Mouse (Mus musculus): ENCODE measurements around the gene Scand1. TPM values are rescaled to one million over a fixed set of nuclear protein-coding genes. Genes with fewer than 3 reads are reported as not detected.

Gene Scand1
- polyA plus RNA-seq, 1 experiment from 2014 or later: 70.1 TPM

DNA sequence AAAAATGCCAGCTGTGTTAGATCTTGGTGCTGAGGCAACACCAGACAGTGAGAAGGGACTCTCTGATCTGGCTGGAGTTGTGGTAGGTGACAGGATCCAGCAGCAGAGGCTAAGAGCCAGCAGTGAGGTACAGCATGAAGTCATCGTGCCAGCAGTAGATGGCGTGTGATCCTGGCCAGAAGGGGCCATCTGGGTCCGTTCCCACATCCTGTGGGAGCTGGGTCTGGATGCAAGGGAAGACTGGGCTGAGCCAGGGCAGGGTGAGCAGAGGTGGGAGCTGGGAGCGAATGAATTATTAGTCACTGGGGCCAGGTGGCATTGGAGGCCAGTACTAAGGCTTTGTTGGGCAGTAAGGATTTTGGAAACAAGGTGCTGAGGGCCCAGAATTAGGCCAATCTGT is 31.3 kb downstream of the Scand1 start:
- Histone ChIP-seq H3K27ac (replicated peaks; ENCODE audit: low read depth, low read length) (no peak overlapping the region), H3K9me3 (ENCODE audit: control insufficient read depth, low read length) (no peaks in the 10 kb centered on the region), H3K36me3 (ENCODE audit: control insufficient read depth, insufficient read depth, low read length) (peaks cover 3% of the 10 kb centered on the region; the same call in 1 of the 2 replicates), H3K27me3 (ENCODE audit: control insufficient read depth, insufficient read depth, low read length) (no peaks in the 10 kb centered on the region), H3K4me1 (ENCODE audit: control insufficient read depth, insufficient read depth, low read length) (no peaks in the 10 kb centered on the region), H3K9ac (ENCODE audit: low read length) (no peak overlapping the region), H3K4me2 (ENCODE audit: low read depth, severe bottlenecking) (no peak overlapping the region), H3K4me3 (ENCODE audit: low read depth, low read length) (no peak overlapping the region)
- no peak for DNase-seq (ENCODE audit: low spot score)
- no peak for ATAC-seq (ENCODE audit: insufficient number of reproducible peaks, low FRiP score, low TSS enrichment, low read depth)
- 77% methylated on average over 4 of the region's 4 CpGs for WGBS

DNA sequence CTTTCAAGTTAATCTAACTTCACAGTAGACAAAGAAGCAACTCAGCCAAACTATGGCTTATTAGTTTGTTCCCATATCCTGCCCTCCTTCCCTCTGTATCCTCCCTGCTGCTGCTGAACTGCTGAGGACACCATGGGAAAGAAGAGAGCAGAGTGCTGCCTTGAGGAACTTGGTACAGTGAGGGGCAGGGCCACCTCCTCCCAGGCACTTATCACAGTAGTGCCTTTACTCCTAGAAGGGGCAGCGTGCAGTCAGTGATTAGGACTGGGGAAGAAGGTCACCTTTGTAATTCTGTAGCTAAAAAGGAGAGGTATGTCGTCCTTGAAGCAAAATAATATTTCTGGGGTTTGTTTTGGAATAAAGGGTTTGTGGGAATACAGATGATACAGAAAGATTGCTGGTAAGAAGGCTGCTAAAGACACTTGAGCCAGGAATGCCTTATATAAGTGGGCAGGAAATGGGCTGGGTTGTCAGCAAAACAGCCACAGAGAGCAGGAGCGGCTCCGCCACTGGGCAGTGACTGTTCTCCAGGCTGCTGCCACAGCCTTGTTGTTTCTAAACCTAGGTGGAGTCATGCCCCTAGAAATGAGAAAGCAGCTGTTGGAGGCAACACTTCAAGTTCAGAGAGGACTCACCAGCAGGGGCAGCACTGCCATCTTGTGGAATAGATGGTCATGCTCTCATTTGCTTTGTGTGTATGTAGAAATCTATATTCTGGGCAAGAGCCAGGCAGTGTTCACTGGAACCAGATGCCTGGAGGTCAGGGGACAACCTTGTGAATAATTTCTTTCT is 34.1 kb downstream of the Scand1 start:
- 62% methylated on average over 4 of the region's 4 CpGs for WGBS
- Histone ChIP-seq H3K4me2 (ENCODE audit: low read depth, severe bottlenecking) (no peak overlapping the region), H3K27ac (replicated peaks; ENCODE audit: low read depth, low read length) (no peak overlapping the region), H3K36me3 (ENCODE audit: control insufficient read depth, insufficient read depth, low read length) (peaks cover 3% of the 10 kb centered on the region), H3K4me3 (ENCODE audit: low read depth, low read length) (no peak overlapping the region), H3K4me1 (ENCODE audit: control insufficient read depth, insufficient read depth, low read length) (no peaks in the 10 kb centered on the region), H3K27me3 (ENCODE audit: control insufficient read depth, insufficient read depth, low read length) (no peaks in the 10 kb centered on the region), H3K9me3 (ENCODE audit: control insufficient read depth, low read length) (no peaks in the 10 kb centered on the region), H3K9ac (ENCODE audit: low read length) (no peak overlapping the region; the same call in 1 of the 2 replicates)
- peak; percentile 84 for DNase-seq (ENCODE audit: low spot score)
- ATAC-seq (ENCODE audit: insufficient number of reproducible peaks, low FRiP score, low TSS enrichment, low read depth): peak; percentile 57; the same call in 1 of the 2 replicates

DNA sequence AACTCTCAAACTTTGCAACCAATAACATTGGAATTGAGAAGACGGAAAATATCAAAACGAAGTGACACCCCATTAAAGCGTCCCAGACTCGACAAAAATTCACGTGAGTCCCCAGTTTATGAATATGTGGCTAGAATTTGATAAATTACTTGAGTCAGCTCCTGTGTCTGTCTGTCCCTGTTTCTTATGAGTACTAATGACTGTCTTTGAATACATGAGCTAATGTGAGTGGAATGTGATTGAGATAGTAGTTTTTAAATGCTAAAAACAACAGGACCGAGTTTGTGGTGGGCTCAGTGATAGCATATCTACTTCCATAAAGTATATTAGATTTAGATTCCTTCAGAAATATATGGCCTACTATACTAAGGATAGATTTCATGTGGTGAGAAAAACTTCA is 40.0 kb downstream of the Scand1 start:
- ATAC-seq (ENCODE audit: insufficient number of reproducible peaks, low FRiP score, low TSS enrichment, low read depth) (no peak), DNase-seq (ENCODE audit: low spot score) (no peak)
- Histone ChIP-seq H3K4me1 (ENCODE audit: control insufficient read depth, insufficient read depth, low read length) (no peaks in the 10 kb centered on the region), H3K9me3 (ENCODE audit: control insufficient read depth, low read length) (no peaks in the 10 kb centered on the region), H3K36me3 (ENCODE audit: control insufficient read depth, insufficient read depth, low read length) (peaks cover 2% of the 10 kb centered on the region; the same call in 1 of the 2 replicates), H3K9ac (ENCODE audit: low read length) (no peak overlapping the region), H3K4me2 (ENCODE audit: low read depth, severe bottlenecking) (no peak overlapping the region), H3K27ac (replicated peaks; ENCODE audit: low read depth, low read length) (no peak overlapping the region), H3K4me3 (ENCODE audit: low read depth, low read length) (no peak overlapping the region), H3K27me3 (ENCODE audit: control insufficient read depth, insufficient read depth, low read length) (no peaks in the 10 kb centered on the region)
- WGBS: 96% methylated on average over 6 of the region's 6 CpGs

DNA sequence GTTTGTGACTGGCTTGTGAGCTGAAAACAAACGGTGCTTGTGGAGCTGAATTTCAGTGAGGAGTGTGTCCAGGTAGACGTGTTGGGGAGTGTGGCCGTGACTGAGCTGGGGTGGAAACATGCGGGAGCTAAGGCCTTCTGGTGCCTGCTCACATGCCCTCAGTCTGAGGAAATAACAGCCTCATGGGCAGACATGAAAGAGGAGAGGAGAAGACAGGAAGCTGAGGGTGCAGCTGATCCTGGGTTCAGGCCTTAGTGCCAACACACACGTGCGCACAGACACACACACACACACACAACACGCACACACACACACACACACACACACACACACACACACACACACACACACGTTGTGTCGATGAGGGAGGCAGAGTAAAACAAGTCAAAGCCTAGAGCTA is 44.9 kb downstream of the Scand1 start:
- DNase-seq (ENCODE audit: low spot score): no peak
- Histone ChIP-seq H3K9me3 (ENCODE audit: control insufficient read depth, low read length) (no peaks in the 10 kb centered on the region), H3K4me3 (ENCODE audit: low read depth, low read length) (no peak overlapping the region), H3K27me3 (ENCODE audit: control insufficient read depth, insufficient read depth, low read length) (no peaks in the 10 kb centered on the region), H3K4me1 (ENCODE audit: control insufficient read depth, insufficient read depth, low read length) (no peaks in the 10 kb centered on the region), H3K9ac (ENCODE audit: low read length) (no peak overlapping the region), H3K4me2 (ENCODE audit: low read depth, severe bottlenecking) (no peak overlapping the region), H3K36me3 (ENCODE audit: control insufficient read depth, insufficient read depth, low read length) (peaks cover 2% of the 10 kb centered on the region; the same call in 1 of the 2 replicates), H3K27ac (replicated peaks; ENCODE audit: low read depth, low read length) (no peak overlapping the region)
- ATAC-seq (ENCODE audit: insufficient number of reproducible peaks, low FRiP score, low TSS enrichment, low read depth): no peak
- 96% methylated on average over 9 of the region's 9 CpGs for WGBS

DNA sequence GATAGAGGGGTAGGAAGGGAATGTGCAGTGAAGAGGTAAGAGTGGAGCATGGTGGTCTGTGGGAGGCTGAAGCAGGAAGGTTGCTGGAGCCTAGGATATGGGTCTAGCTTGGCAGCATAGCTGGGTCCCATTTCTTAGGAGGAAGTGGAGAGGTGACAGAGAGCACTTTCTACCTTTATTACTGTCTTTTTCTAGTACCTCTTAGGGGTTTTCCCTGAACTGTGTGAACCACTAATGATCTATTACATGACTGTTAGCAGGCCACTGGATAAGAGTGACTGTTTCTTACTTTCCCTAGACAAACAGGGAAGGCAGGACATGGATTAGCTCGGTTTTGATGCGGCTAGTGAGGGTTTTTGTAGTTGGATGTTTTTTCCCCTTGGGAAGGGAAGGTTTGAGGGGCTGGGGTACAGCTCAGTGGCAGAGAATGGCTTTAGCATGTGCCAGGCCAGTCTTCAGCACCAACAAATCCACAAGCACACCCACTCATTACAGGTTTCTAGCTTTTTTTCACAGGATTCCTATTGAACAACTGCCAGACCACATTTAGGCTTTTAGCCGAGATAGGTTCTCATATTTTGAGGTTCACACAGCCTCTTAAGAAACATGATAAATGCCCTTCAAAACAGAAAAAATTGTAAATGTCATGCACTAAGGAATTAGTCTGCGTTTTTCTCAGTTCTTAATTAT is 49.2 kb downstream of the Scand1 start:
- ATAC-seq (ENCODE audit: insufficient number of reproducible peaks, low FRiP score, low TSS enrichment, low read depth): no peak
- Histone ChIP-seq H3K4me2 (ENCODE audit: low read depth, severe bottlenecking) (no peak overlapping the region; the same call in 1 of the 2 replicates), H3K9ac (ENCODE audit: low read length) (no peak overlapping the region), H3K9me3 (ENCODE audit: control insufficient read depth, low read length) (no peaks in the 10 kb centered on the region), H3K27me3 (ENCODE audit: control insufficient read depth, insufficient read depth, low read length) (no peaks in the 10 kb centered on the region), H3K4me1 (ENCODE audit: control insufficient read depth, insufficient read depth, low read length) (no peaks in the 10 kb centered on the region), H3K27ac (replicated peaks; ENCODE audit: low read depth, low read length) (no peak overlapping the region), H3K36me3 (ENCODE audit: control insufficient read depth, insufficient read depth, low read length) (peaks cover 4% of the 10 kb centered on the region; the same call in 1 of the 2 replicates), H3K4me3 (ENCODE audit: low read depth, low read length) (no peak overlapping the region)
- 86% methylated on average over 4 of the region's 4 CpGs for WGBS
- DNase-seq (ENCODE audit: low spot score): no peak

Small RNA genes lying within 50 kb of the gene (microRNA-seq; reads per million reads assigned to microRNA genes)
- gene Gm22759: not detected

Other genes with a start within 250 kb of the Scand1 start
- gene Spag4, start 247.5 kb downstream of the Scand1 start, polyA plus RNA-seq (2014; fragmentation: Nextera tagmentation; extraction: Ambion mirVana): 3.7 and 3.9 TPM in 2 replicates
- 61.4 and 61.9 TPM in 2 replicates for gene Cpne1, start 200.7 kb downstream of the Scand1 start, polyA plus RNA-seq (2014; fragmentation: Nextera tagmentation; extraction: Ambion mirVana)
- gene Rbm12, start 200.7 kb downstream of the Scand1 start, polyA plus RNA-seq (2014; fragmentation: Nextera tagmentation; extraction: Ambion mirVana): 42.9 and 51.1 TPM in 2 replicates
- gene Gm28036, start 185.6 kb downstream of the Scand1 start, polyA plus RNA-seq (2014; fragmentation: Nextera tagmentation; extraction: Ambion mirVana): 20.5 and 21.9 TPM in 2 replicates
- 408 and 417 TPM in 2 replicates for gene Romo1, start 168.7 kb downstream of the Scand1 start, polyA plus RNA-seq (2014; fragmentation: Nextera tagmentation; extraction: Ambion mirVana)
- gene Nfs1, start 168.5 kb downstream of the Scand1 start, polyA plus RNA-seq (2014; fragmentation: Nextera tagmentation; extraction: Ambion mirVana): 33.0 and 34.9 TPM in 2 replicates
- 723 and 726 TPM in 2 replicates for gene Rbm39, start 132.5 kb downstream of the Scand1 start, polyA plus RNA-seq (2014; fragmentation: Nextera tagmentation; extraction: Ambion mirVana)
- 81.0 and 89.2 TPM in 2 replicates for gene Phf20, start 116.2 kb downstream of the Scand1 start, polyA plus RNA-seq (2014; fragmentation: Nextera tagmentation; extraction: Ambion mirVana)
- gene Cnbd2, start 405 bp downstream of the Scand1 start, polyA plus RNA-seq (2014; fragmentation: Nextera tagmentation; extraction: Ambion mirVana): 2.7 and 3.1 TPM in 2 replicates
- 2.1 and 2.2 TPM in 2 replicates for gene Epb41l1, start 108.2 kb upstream of the Scand1 start, polyA plus RNA-seq (2014; fragmentation: Nextera tagmentation; extraction: Ambion mirVana)
- 49.4 and 51.2 TPM in 2 replicates for gene Aar2, start 234.9 kb upstream of the Scand1 start, polyA plus RNA-seq (2014; fragmentation: Nextera tagmentation; extraction: Ambion mirVana)